Mouse (Mus musculus): Measurements from ENCODE around the gene Auh.

- TF ChIP-seq E2F4 (IDR thresholded peaks at IDR 0.05; ENCODE audit: borderline replicate concordance, low read depth, low read length) (no peak), GATA1 (IDR thresholded peaks at IDR 0.05; ENCODE audit: low read depth, low read length) (no peak), ZC3H11A (IDR thresholded peaks at IDR 0.05; ENCODE audit: low read depth, low read length) (no peak), POLR2A (IDR thresholded peaks at IDR 0.05; ENCODE audit: control insufficient read depth in 1 of 2, insufficient read depth in 1 of 2, low read depth in 1 of 2, low read length in 2 of 2, poor library complexity in 1 of 2) (no peak), MAX (IDR thresholded peaks at IDR 0.05; ENCODE audit: low read length) (no peak), RCOR1 (IDR thresholded peaks at IDR 0.05; ENCODE audit: low read depth, low read length) (no peak), CTCF (IDR thresholded peaks at IDR 0.05 in 2 of 3, conservative IDR thresholded peaks at IDR 0.05 in 1 of 3; ENCODE audit: control insufficient read depth in 1 of 3, insufficient read depth in 1 of 3, low read depth in 2 of 3, low read length in 3 of 3, poor library complexity in 1 of 3, severe bottlenecking in 1 of 3) (no peak), MAFK (IDR thresholded peaks at IDR 0.05; ENCODE audit: borderline replicate concordance, low read depth, low read length) (no peak), TCF12 (IDR thresholded peaks at IDR 0.05; ENCODE audit: low read depth, low read length) (no peak), UBTF (IDR thresholded peaks at IDR 0.05; ENCODE audit: borderline replicate concordance, insufficient read depth, low read depth, low read length) (no peak), ETS1 (IDR thresholded peaks at IDR 0.05; ENCODE audit: low read depth, low read length) (no peak), NRF1 (IDR thresholded peaks at IDR 0.05; ENCODE audit: insufficient read depth, low read depth, low read length, poor library complexity, severe bottlenecking) (no peak)
Measured at GRCm38 (mm10) chr13:52843536-52844178, 85.8 kb downstream of the Auh start.
